Mouse (Mus musculus): ENCODE results near the gene Gpr89. TPM values are rescaled to one million over a fixed set of nuclear protein-coding genes. Genes with fewer than 3 reads are reported as not detected.

Gene Gpr89
- total RNA-seq, 4 experiments from 2014 or later = 21.3 to 24.7 (median 23.3) TPM

- DNase-seq (ENCODE audit: low spot score) = no peak
Observed at GRCm38 (mm10) chr3:96870270-96870669, 34.9 kb downstream of the Gpr89 start.

- DNase-seq (ENCODE audit: low spot score) = no peak
Observed at GRCm38 (mm10) chr3:96869091-96869490, 36.1 kb downstream of the Gpr89 start.

- no peak for DNase-seq (ENCODE audit: low spot score)
Observed at GRCm38 (mm10) chr3:96868566-96868965, 36.6 kb downstream of the Gpr89 start.

- no peak for DNase-seq (ENCODE audit: low spot score)
Observed at GRCm38 (mm10) chr3:96867863-96868262, 37.3 kb downstream of the Gpr89 start.

GRCm38 (mm10) chr3:96860498-96860897, 44.6 kb downstream of the Gpr89 start:
- no peak for DNase-seq (ENCODE audit: low spot score)

- DNase-seq (ENCODE audit: low spot score) = no peak
Observed at GRCm38 (mm10) chr3:96855833-96856232, 49.3 kb downstream of the Gpr89 start.

- DNase-seq (ENCODE audit: low spot score) = no peak
Observed at GRCm38 (mm10) chr3:96854376-96854775, 50.8 kb downstream of the Gpr89 start.

GRCm38 (mm10) chr3:96852561-96852960, 52.6 kb downstream of the Gpr89 start:
- no peak for DNase-seq (ENCODE audit: low spot score)

GRCm38 (mm10) chr3:96849168-96849727, 55.9 kb downstream of the Gpr89 start:
- DNase-seq (ENCODE audit: low spot score) = no peak

GRCm38 (mm10) chr3:96848470-96848869, 56.7 kb downstream of the Gpr89 start:
- no peak for DNase-seq (ENCODE audit: low spot score)

GRCm38 (mm10) chr3:96847661-96848060, 57.5 kb downstream of the Gpr89 start:
- no peak for DNase-seq (ENCODE audit: low spot score)

- DNase-seq (ENCODE audit: low spot score) = no peak
Observed at GRCm38 (mm10) chr3:96846985-96847384, 58.2 kb downstream of the Gpr89 start.

GRCm38 (mm10) chr3:96845806-96846205, 59.3 kb downstream of the Gpr89 start:
- DNase-seq (ENCODE audit: low spot score) = no peak

GRCm38 (mm10) chr3:96845191-96845590, 60.0 kb downstream of the Gpr89 start:
- DNase-seq (ENCODE audit: low spot score) = no peak

- no peak for DNase-seq (ENCODE audit: low spot score)
Observed at GRCm38 (mm10) chr3:96838996-96839645, 66.0 kb downstream of the Gpr89 start.

- DNase-seq (ENCODE audit: low spot score) = no peak
Observed at GRCm38 (mm10) chr3:96836414-96836813, 68.7 kb downstream of the Gpr89 start.

GRCm38 (mm10) chr3:96834587-96835348, 70.4 kb downstream of the Gpr89 start:
- no peak for DNase-seq (ENCODE audit: low spot score)

- DNase-seq (ENCODE audit: low spot score) = no peak
Observed at GRCm38 (mm10) chr3:96832930-96833329, 72.2 kb downstream of the Gpr89 start.

GRCm38 (mm10) chr3:96829856-96830255, 75.3 kb downstream of the Gpr89 start:
- no peak for DNase-seq (ENCODE audit: low spot score)

- no peak for DNase-seq (ENCODE audit: low spot score)
Observed at GRCm38 (mm10) chr3:96828984-96829383, 76.2 kb downstream of the Gpr89 start, which contains the start of the genes Pdzk1 and Cd160. Gene Pdzk1, plus strand, starts transcription at chr3:96829284. Gene Cd160, minus strand, starts transcription at chr3:96829351.

- DNase-seq (ENCODE audit: low spot score) = no peak
Observed at GRCm38 (mm10) chr3:96828308-96828864, 76.8 kb downstream of the Gpr89 start.

- no peak for DNase-seq (ENCODE audit: low spot score)
Observed at GRCm38 (mm10) chr3:96825261-96825660, 79.9 kb downstream of the Gpr89 start.

Measured in heart, adult 8-10 months (tissue).